Mouse (Mus musculus) liver, adult (tissue): ENCODE data around the gene Gm21969.

Experiments used
- GATA4 ChIP-seq: IDR thresholded peaks from 2 replicates; pipeline ENCODE4 v1.6.1; 2014; ENCODE audit warnings: mild to moderate bottlenecking, low read length; ENCODE audit not compliant: insufficient replicate concordance

Gene Gm21969

GRCm38 (mm10) chr4:139580663-139581336 lies 22.2 kb upstream of the Gm21969 start:
- no peak for TF ChIP-seq GATA4

- no peak for TF ChIP-seq GATA4
These were observed 21.4 kb upstream of the Gm21969 start for GRCm38 (mm10) chr4:139581427-139582051.

- TF ChIP-seq GATA4, result no peak
These were observed 20.6 kb upstream of the Gm21969 start for GRCm38 (mm10) chr4:139582346-139582745.

- TF ChIP-seq GATA4, result no peak
These were observed 20.1 kb upstream of the Gm21969 start for GRCm38 (mm10) chr4:139582903-139583302.

GRCm38 (mm10) chr4:139583629-139584245 lies 19.2 kb upstream of the Gm21969 start:
- no peak for TF ChIP-seq GATA4

GRCm38 (mm10) chr4:139584704-139585103 lies 18.3 kb upstream of the Gm21969 start:
- no peak for TF ChIP-seq GATA4

- no peak for TF ChIP-seq GATA4
These were observed 17.3 kb upstream of the Gm21969 start for GRCm38 (mm10) chr4:139585713-139586112.

- no peak for TF ChIP-seq GATA4
These were observed 15.6 kb upstream of the Gm21969 start for GRCm38 (mm10) chr4:139587370-139587769.

- TF ChIP-seq GATA4, result no peak
These were observed 15.2 kb upstream of the Gm21969 start for GRCm38 (mm10) chr4:139587773-139588172.

GRCm38 (mm10) chr4:139589351-139590027 lies 13.5 kb upstream of the Gm21969 start:
- TF ChIP-seq GATA4, result no peak

- TF ChIP-seq GATA4, result no peak
These were observed 12.5 kb upstream of the Gm21969 start for GRCm38 (mm10) chr4:139590446-139590845.

- no peak for TF ChIP-seq GATA4
These were observed 10.1 kb upstream of the Gm21969 start for GRCm38 (mm10) chr4:139592895-139593294.

- TF ChIP-seq GATA4, result no peak
These were observed 9.6 kb upstream of the Gm21969 start for GRCm38 (mm10) chr4:139593383-139593782.

- TF ChIP-seq GATA4, result no peak
These were observed 8.9 kb upstream of the Gm21969 start for GRCm38 (mm10) chr4:139594062-139594461.

GRCm38 (mm10) chr4:139596715-139597114 lies 6.3 kb upstream of the Gm21969 start:
- TF ChIP-seq GATA4, result no peak
